Mouse (Mus musculus) forebrain, embryonic 13.5 days (tissue): Measurements from ENCODE around the gene Pcif1. TPM values are rescaled to one million over a fixed set of nuclear protein-coding genes. Genes with fewer than 3 reads are reported as not detected.

Experiments used
- ATAC-seq: fragments of 200-750 bp; cut with Nextera tagmentation; 2 replicates; pipeline ENCODE4 v1.8.0; 2017
- H3K27ac ChIP-seq: fragments of 300-500 bp; sonication (generic); 2 replicates; pipeline ENCODE4 v1.5.1; 2015; ENCODE audit warnings: inconsistent platforms, mild to moderate bottlenecking, moderate library complexity
- H3K27me3 ChIP-seq: fragments of 300-500 bp; sonication (generic); 2 replicates; pipeline ENCODE4 v1.6.1; 2015; ENCODE audit warnings: mild to moderate bottlenecking, inconsistent platforms
- H3K36me3 ChIP-seq: fragments of 300-500 bp; sonication (generic); 2 replicates; pipeline ENCODE4 v1.6.1; 2015; ENCODE audit warnings: mild to moderate bottlenecking, inconsistent platforms; ENCODE audit not compliant: poor library complexity, severe bottlenecking
- H3K4me1 ChIP-seq: fragments of 300-500 bp; sonication (generic); 2 replicates; pipeline ENCODE4 v1.6.1; 2015; ENCODE audit warnings: inconsistent platforms
- H3K4me2 ChIP-seq: fragments of 300-500 bp; sonication (generic); 2 replicates; pipeline ENCODE4 v1.6.1; 2015; ENCODE audit warnings: inconsistent platforms, mild to moderate bottlenecking, moderate library complexity
- H3K4me3 ChIP-seq: fragments of 300-500 bp; sonication (generic); 2 replicates; pipeline ENCODE4 v1.5.1; 2015; ENCODE audit warnings: mild to moderate bottlenecking, inconsistent platforms
- H3K9ac ChIP-seq: fragments of 300-500 bp; sonication (generic); 2 replicates; pipeline ENCODE4 v1.6.1; 2015; ENCODE audit warnings: mild to moderate bottlenecking, inconsistent platforms
- H3K9me3 ChIP-seq: fragments of 300-500 bp; sonication (generic); replicated peaks from 2 replicates; pipeline ENCODE4 v1.6.1; 2016; ENCODE audit warnings: inconsistent platforms
- WGBS: fragments of 180-500 bp; shearing (Covaris S2); methylation state at CpG from one replicate; pipeline ENCODE4 v1.1.7; 2015; 5-methylcytosine and 5-hydroxymethylcytosine counted together
- polyA plus RNA-seq: library from polyadenylated mRNA; unstranded; fragments of >200 nt; fragmentation: Nextera tagmentation; extraction: Ambion mirVana; gene quantifications from 2 replicates; pipeline ENCODE4 v1.2.1, GENCODE M21; 2015

Pcif1 gene
- polyA plus RNA-seq, 1 experiment from 2014 or later: 101 TPM

DNA sequence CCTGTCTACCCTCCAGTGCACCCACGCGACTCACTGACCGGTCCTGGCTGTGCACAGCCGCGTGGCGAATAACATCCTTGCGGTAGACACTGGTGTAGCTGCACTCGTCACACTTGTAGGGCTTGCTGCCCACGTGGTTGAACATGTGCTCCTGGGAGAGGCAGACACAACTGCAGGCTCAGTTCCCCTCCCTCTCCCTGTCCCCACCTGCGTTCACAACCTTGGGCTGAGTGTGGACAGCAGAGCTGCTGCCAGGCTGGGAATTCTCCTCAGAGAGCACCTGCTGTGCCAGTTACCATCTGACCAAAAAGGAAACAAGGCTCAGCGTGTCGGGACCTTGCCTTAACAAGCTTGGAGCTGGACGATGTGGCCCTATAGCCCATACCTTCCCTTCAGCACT, 22.3 kb downstream of the Pcif1 start:
- Histone ChIP-seq H3K4me3 (no peak overlapping the region), H3K4me1 (no peaks in the 10 kb centered on the region), H3K27ac (no peak overlapping the region), H3K4me2 (no peak overlapping the region), H3K27me3 (no peaks in the 10 kb centered on the region), H3K9ac (no peak overlapping the region), H3K36me3 (peaks cover 100% of the 10 kb centered on the region), H3K9me3 (peaks cover 5% of the 10 kb centered on the region)
- no peak for ATAC-seq
- WGBS: 94% methylated on average over 13 of the region's 13 CpGs

DNA sequence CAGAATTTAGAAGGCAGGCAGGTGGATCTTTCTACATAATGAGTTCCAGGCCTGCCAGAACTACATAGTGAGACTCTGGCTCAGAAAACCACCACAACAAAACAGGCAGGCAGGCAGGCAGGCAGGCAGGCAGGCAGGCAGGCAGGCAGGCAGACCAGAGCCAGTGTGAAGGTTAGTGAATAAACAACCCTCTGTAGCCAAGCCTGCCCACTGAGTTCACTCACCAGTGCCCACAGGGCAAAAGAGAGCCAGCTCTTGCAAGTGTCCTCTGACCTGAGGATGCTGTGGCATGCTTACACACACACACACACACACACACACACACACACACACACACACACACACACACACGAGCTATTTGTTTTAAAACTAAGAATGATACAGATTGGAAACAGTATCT, 24.4 kb downstream of the Pcif1 start:
- H3K9ac ChIP-seq: no peak overlapping the region
- WGBS: 75% methylated on average over 1 of the region's 1 CpGs
- H3K4me1 ChIP-seq: no peaks in the 10 kb centered on the region
- H3K27me3 ChIP-seq: no peaks in the 10 kb centered on the region
- no peak overlapping the region for H3K4me3 ChIP-seq
- no peak overlapping the region for H3K4me2 ChIP-seq
- H3K9me3 ChIP-seq: peaks cover 8% of the 10 kb centered on the region
- H3K27ac ChIP-seq: no peak overlapping the region
- ATAC-seq: no peak
- peaks cover 100% of the 10 kb centered on the region for H3K36me3 ChIP-seq

DNA sequence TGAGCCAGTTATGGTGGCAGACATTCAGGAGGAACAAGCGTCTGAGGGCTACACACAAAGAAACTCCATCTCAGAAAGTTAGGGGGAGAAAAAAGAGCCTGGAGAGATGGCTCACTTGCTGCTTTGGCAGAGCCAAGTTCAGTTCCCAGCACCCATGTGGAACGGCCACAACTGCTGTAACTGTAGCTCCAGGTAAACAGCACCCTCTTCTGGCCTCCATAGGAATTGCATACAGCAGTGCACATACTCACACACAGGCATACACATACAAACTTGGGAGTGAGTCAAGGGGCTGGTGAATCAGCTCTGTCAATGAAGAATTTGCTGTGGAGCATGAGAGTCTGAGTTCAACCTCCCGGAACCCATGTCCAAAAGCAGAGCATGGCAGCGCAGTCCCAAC, 27.0 kb downstream of the Pcif1 start:
- no peak overlapping the region for H3K4me3 ChIP-seq

DNA sequence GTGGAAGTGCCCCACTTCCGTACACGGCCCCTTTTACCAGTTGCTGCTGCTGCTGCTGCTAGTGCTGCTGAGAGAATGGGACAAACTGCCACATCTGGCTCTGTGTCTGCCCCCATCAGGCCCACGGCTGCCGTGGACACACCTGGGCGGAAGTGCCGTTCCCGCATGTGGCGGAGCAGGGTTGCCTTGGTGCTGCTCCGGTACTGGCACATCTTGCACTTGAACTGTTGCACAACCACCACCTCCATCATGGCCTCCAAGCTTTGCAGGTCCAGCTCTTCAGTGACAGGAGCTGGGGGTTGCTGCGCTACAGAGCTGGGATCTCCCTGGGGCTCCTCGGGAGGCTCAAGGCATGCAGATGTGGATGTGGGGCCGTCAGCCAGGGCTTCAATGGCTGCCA, 28.4 kb downstream of the Pcif1 start:
- H3K9me3 ChIP-seq: peaks cover 8% of the 10 kb centered on the region
- WGBS: 97% methylated on average over 12 of the region's 12 CpGs
- ATAC-seq: no peak

More for the DNA sequence above, 27.0 kb downstream of the Pcif1 start:
- Histone ChIP-seq H3K9ac (no peak overlapping the region), H3K4me2 (no peak overlapping the region), H3K27me3 (no peaks in the 10 kb centered on the region), H3K36me3 (peaks cover 83% of the 10 kb centered on the region), H3K27ac (no peak overlapping the region), H3K4me1 (peaks cover 17% of the 10 kb centered on the region), H3K9me3 (peaks cover 8% of the 10 kb centered on the region)
- 98% methylated on average over 4 of the region's 4 CpGs for WGBS
- no peak for ATAC-seq

DNA sequence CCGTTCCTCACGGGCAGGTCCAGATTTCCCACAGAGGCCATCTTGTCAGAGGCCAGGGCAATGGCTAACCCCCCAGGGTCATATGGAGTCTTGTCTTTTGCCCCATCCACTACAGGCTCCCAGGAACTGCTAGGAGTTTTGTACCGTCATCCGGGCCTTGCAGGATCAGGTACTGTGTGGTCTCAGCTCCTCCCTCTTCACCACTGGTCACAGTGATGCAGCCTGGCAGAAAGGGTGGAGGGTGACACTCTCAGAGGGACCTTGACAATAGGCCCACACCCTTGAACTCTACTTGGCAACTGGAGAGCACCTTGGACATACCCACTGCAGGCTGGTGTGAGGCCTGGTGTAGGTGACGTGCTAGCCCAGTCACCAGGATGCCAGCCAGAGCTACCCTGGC, 28.9 kb downstream of the Pcif1 start:
- H3K4me3 ChIP-seq: no peak overlapping the region
- no peak overlapping the region for H3K9ac ChIP-seq
- WGBS: 95% methylated on average over 5 of the region's 5 CpGs
- no peak for ATAC-seq
- no peaks in the 10 kb centered on the region for H3K27me3 ChIP-seq
- no peak overlapping the region for H3K27ac ChIP-seq
- H3K4me1 ChIP-seq: peaks cover 24% of the 10 kb centered on the region
- no peak overlapping the region for H3K4me2 ChIP-seq
- peaks cover 8% of the 10 kb centered on the region for H3K9me3 ChIP-seq
- H3K36me3 ChIP-seq: peaks cover 64% of the 10 kb centered on the region

More for the DNA sequence above, 28.4 kb downstream of the Pcif1 start:
- Histone ChIP-seq H3K27ac (no peak overlapping the region), H3K4me1 (peaks cover 24% of the 10 kb centered on the region), H3K4me3 (no peak overlapping the region), H3K4me2 (no peak overlapping the region), H3K9ac (no peak overlapping the region), H3K27me3 (no peaks in the 10 kb centered on the region), H3K36me3 (peaks cover 69% of the 10 kb centered on the region)

DNA sequence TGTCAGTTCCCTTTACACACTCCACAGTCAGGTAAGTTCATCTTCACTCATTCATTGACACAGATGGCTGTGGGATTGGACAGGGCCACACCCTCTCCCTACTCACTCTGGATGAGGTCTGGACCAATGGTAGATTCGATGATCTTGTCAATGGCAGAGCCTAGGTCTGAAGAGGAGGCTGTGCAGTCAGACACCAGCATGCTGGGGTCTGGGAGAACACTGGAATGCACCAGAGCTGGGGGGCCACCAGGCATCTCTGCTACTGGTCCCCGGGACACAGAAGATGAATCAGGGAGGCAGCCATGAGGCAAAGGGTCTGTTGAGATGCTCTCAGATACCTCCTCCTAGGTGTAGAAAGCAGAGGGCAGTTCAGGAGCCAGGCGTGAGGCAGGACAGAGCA, 30.0 kb downstream of the Pcif1 start:
- Histone ChIP-seq H3K27ac (no peak overlapping the region), H3K4me2 (peak overlapping the region; percentile 91), H3K4me3 (0 out of 2 replicates have a peak overlapping the region, but pooled peaks have one; percentile 79), H3K4me1 (peaks cover 24% of the 10 kb centered on the region), H3K9me3 (peaks cover 8% of the 10 kb centered on the region), H3K9ac (peak overlapping the region; percentile 91), H3K36me3 (peaks cover 53% of the 10 kb centered on the region), H3K27me3 (no peaks in the 10 kb centered on the region)
- 92% methylated on average over 3 of the region's 3 CpGs for WGBS
- no peak for ATAC-seq

DNA sequence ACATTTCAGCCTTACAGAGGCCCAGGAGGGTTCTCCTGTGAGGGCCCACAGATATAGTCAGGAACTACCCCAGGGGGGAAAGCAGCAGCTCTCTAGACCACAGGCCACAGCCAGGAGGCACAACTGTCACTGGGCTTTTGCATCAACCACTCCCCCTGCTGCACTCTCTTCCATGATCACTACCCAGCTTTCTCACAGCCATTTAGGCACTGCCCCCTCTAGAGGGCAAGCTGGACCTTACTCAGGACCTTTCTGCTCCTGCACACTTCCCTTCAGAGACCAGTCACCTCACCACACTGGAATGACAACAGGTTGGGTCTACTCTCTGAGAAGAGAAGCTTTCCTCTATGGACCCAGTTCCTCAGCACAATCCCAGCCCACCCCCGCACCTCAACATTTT, 30.4 kb downstream of the Pcif1 start:
- no peak for ATAC-seq
- Histone ChIP-seq H3K27ac (no peak overlapping the region), H3K27me3 (no peaks in the 10 kb centered on the region), H3K4me2 (peak overlapping the region; percentile 91), H3K4me1 (peaks cover 24% of the 10 kb centered on the region), H3K4me3 (peak overlapping the region; percentile 79), H3K9ac (peak overlapping the region; percentile 91), H3K9me3 (peaks cover 8% of the 10 kb centered on the region), H3K36me3 (peaks cover 48% of the 10 kb centered on the region)
- 100% methylated on average over 1 of the region's 1 CpGs for WGBS

DNA sequence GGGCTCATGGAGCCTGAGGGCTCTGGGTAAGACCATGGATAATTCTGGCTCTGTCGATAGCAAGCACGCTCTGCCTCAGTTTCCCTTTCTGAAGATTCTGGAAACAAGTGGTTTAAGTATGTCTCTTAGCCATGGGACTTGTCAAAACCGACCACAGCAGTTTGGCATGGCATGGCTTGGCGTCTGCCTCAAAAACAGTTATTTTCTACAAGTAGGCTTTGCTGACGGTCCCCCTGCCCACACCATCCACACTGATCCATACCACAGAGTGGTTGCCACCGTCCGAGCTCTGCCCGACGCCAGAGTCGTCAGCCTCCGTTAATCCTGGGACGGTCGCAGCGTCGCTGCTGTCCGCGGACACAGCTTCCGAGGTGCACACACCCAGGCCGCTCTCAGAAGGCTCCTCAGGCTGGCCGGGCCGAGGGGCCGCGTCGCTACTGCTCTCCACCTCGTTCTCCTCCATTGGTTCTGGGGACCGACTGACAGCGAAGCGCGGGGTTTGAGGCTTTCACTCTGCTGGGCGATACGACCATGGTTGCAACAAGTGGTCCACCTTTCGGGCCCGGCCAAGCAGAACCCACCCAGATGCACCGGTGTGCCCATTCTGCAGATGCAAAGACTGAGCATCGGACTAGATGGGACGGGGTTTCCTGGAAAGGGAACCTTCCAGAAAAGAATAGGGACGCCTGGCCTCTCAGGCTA, 31.4 kb downstream of the Pcif1 start:
- peak overlapping the region; percentile 91 for H3K9ac ChIP-seq
- peaks cover 24% of the 10 kb centered on the region for H3K4me1 ChIP-seq
- peaks cover 39% of the 10 kb centered on the region for H3K36me3 ChIP-seq
- peaks cover 8% of the 10 kb centered on the region for H3K9me3 ChIP-seq
- peak overlapping the region; percentile 98 for H3K27ac ChIP-seq
- ATAC-seq: peak; percentile 19
- H3K4me3 ChIP-seq: peak overlapping the region; percentile 79
- no peaks in the 10 kb centered on the region for H3K27me3 ChIP-seq
- H3K4me2 ChIP-seq: peak overlapping the region; percentile 91
- WGBS: 6% methylated on average over 37 of the region's 37 CpGs

DNA sequence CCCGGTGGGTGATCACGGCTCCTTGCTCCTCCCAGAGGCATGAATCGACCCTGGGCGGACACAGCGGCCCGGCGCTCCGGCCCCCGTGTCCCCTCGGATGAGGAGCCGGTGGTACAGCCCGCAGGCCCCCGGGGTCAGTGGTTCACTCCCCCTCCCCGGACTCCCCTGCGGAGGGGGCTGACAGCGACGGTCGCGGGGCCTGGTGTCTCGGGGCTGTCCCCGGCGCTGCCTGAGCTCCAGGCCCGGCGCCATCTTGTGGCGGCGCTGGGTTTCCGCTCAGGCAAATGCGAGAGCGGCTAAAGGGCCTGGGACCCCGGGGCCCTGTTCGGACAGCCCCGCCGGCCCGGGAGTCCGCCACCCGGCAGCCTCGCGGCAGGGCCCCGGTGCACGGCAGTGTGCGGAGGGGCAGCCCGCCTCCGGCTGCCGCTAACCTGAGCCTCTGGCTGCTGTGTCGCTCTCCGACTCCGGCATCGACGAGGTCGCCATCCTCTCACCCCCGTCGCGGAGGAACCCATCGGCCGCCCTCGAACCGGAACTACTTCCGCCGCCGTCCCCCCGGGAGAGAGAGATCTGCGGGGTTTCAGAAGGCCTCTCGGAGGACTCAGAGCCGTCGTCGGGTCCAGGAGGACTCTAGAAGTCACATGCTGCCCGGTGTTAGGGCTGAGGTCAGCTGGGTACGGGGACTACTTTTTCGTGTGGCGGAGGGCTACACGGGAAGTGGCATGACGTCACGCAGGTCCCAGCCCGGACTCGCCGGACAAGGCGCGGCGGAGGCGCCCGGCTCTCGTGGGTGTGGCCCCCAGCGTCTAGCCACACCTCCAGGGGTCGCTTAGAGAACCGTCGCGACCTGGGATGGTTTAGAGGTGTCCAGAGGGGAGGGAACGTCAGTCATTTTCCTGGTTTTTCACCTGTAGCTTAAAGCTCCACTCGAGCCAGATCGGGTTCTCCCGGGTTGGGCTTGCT, 32.3 kb downstream of the Pcif1 start, which contains the start of gene Zfp335:
Gene Zfp335, minus strand, starts transcription at position 672 of the 963 bp plus-strand sequence.
- Histone ChIP-seq H3K9me3 (peaks cover 3% of the 10 kb centered on the region), H3K4me3 (peak within 1 kb of the TSS; percentile 79), H3K4me1 (peaks cover 24% of the 10 kb centered on the region), H3K27ac (peak within 1 kb of the TSS; percentile 98), H3K9ac (peak within 1 kb of the TSS; percentile 91), H3K4me2 (peak within 1 kb of the TSS; percentile 91), H3K36me3 (peaks cover 30% of the 10 kb centered on the region), H3K27me3 (no peaks in the 10 kb centered on the region)
- WGBS: under 1% methylated on average over 90 of the region's 91 CpGs
- ATAC-seq: peak; percentile 91

DNA sequence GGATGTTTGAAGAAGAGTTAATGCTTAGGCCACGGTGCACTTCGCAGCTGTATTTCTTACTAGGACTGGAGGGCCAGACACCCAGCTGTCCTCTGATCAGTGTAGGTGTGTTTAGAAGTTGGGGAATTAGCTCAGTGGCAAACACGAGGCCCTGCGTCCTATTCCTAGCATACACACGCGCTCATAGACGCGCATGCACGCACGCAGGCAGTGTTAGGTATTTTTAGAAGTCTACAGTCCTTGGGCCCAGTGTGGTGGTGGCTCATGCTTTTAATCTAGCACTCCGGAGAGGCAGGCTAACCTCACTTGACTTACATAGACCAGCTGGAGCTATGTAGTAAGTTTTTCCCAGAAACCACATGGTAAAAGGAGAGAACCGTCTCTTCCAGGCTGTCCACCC, 33.0 kb downstream of the Pcif1 start:
- 21% methylated on average over 12 of the region's 12 CpGs for WGBS
- Histone ChIP-seq H3K9ac (peak overlapping the region; percentile 91), H3K36me3 (peaks cover 22% of the 10 kb centered on the region), H3K9me3 (no peaks in the 10 kb centered on the region), H3K4me2 (peak overlapping the region; percentile 91), H3K27ac (peak overlapping the region; percentile 98), H3K4me3 (peak overlapping the region; percentile 79), H3K4me1 (peaks cover 24% of the 10 kb centered on the region), H3K27me3 (no peaks in the 10 kb centered on the region)
- peak; percentile 23 for ATAC-seq

DNA sequence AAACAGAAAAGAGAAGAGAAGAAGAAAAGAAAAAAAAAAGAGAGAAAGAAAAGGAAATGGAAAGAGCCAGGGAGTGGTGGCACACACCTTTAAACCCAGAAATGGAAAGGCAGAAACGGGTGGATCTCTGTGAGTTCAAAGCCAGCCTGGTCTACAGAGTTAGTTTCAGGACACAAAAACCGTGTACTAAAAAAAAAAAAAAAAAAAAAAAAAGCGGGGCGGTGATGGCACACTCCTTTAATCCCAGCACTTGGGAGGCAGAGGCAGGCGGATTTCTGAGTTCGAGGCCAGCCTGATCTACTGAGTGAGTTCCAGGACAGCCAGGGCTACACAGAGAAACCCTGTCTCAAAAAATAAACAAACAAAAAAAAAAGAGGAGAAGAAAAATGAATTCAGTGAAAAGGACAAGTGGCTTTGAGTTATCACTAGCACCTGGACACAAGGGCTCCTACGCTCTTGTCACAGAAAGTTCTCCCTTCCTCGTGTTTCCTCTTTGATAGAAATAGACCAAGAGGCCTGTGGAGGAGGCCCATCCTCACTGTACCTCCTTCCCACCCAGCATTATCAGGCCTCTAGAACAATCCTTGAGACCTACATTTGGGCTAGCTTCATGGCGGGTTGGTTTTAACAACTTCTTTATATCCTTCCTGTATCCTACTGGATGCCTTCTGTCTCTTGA, 33.8 kb downstream of the Pcif1 start:
- Histone ChIP-seq H3K27me3 (no peaks in the 10 kb centered on the region), H3K36me3 (peaks cover 15% of the 10 kb centered on the region), H3K4me2 (peak overlapping the region; percentile 91), H3K4me3 (no peak overlapping the region), H3K27ac (no peak overlapping the region), H3K9me3 (no peaks in the 10 kb centered on the region), H3K4me1 (peaks cover 24% of the 10 kb centered on the region), H3K9ac (no peak overlapping the region)
- WGBS: 95% methylated on average over 9 of the region's 9 CpGs
- no peak for ATAC-seq

DNA sequence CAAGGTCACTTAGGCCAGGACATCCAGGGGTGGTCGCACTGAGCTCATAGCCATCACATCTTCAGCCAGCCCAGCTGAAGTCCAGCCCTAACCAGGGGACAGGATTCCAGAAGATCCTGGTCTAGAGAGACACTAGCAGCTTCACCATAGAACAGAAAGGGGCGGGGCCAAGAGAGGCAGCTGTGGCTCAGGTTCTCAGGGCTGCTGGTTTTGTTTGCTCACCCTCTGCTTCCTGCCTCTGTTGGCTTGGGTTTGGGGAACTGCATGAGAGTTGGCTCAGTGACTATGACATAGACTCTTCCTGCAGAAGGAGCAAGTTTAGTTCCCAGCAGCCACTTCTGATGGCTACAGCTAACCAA, 34.3 kb downstream of the Pcif1 start:
- no peaks in the 10 kb centered on the region for H3K9me3 ChIP-seq
- 98% methylated on average over 2 of the region's 2 CpGs for WGBS
- H3K27ac ChIP-seq: no peak overlapping the region
- no peaks in the 10 kb centered on the region for H3K27me3 ChIP-seq
- no peak overlapping the region for H3K4me2 ChIP-seq
- H3K9ac ChIP-seq: no peak overlapping the region
- peaks cover 10% of the 10 kb centered on the region for H3K36me3 ChIP-seq
- H3K4me1 ChIP-seq: peaks cover 24% of the 10 kb centered on the region
- no peak for ATAC-seq
- H3K4me3 ChIP-seq: no peak overlapping the region
